Mouse (Mus musculus) bone marrow, adult 2 months (tissue): ENCODE data around the gene Tnfaip8l2.
"Not testable (repeated sequence)": the region's sequence is repeated elsewhere in the genome, so short reads cannot be mapped to it uniquely, and the experiment has no call there.

Experiments
- CTCF ChIP-seq: fragments of 200-500 bp; IDR thresholded peaks from 2 replicates; pipeline ENCODE4 v1.5.1; 2011; ENCODE audit warnings: low read length, control low read depth; ENCODE audit not compliant: control insufficient read depth, insufficient read depth
- POLR2A ChIP-seq: fragments of 200-500 bp; IDR thresholded peaks from 2 replicates; pipeline ENCODE4 v1.6.1; 2011; ENCODE audit warnings: low read depth, mild to moderate bottlenecking, control low read depth, low read length, borderline replicate concordance; ENCODE audit not compliant: control insufficient read depth

DNA sequence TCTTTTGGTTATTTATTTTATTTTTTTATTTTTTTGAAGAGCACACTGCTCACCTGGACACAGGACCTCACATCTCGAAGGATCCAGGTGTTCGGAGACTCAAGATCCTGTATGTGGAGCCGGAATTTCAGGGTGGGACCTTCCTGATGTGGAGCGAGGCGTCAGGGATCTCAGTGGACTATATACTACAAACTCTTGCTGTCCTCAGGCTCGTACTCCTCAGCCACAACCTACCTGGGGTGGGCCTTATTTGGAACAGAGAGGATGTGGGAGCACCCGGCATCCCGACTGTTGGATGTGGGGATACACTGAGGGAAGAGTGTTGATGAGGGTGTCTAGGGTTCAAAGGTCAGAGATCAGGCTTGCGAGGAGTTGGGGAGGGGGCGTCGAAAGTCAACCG, 8.0 kb downstream of the Tnfaip8l2 start:
- TF ChIP-seq POLR2A, CTCF: not testable (repeated sequence)
